Mouse (Mus musculus): Measurements from ENCODE around the gene Tmod1. TPM values are rescaled to one million over a fixed set of nuclear protein-coding genes. Genes with fewer than 3 reads are reported as not detected.

Gene Tmod1
- polyA plus RNA-seq, 1 experiment from 2014 or later: 3.3 TPM

GRCm38 (mm10) chr4:46063841-46064240, 25.1 kb downstream of the Tmod1 start:
- no peak for ATAC-seq
- Histone ChIP-seq H3K9me3 (no peaks in the 10 kb centered on the region), H3K9ac (no peak overlapping the region), H3K27ac (no peak overlapping the region), H3K27me3 (replicated peaks) (no peaks in the 10 kb centered on the region), H3K4me3 (replicated peaks) (no peak overlapping the region), H3K4me2 (replicated peaks) (no peak overlapping the region), H3K36me3 (no peaks in the 10 kb centered on the region), H3K4me1 (replicated peaks) (no peaks in the 10 kb centered on the region)
- WGBS: 80% methylated on average over 4 of the region's 4 CpGs

GRCm38 (mm10) chr4:46064263-46064662, 25.5 kb downstream of the Tmod1 start:
- H3K27ac ChIP-seq: no peak overlapping the region
- no peaks in the 10 kb centered on the region for H3K27me3 ChIP-seq (replicated peaks)
- no peaks in the 10 kb centered on the region for H3K9me3 ChIP-seq
- ATAC-seq: no peak
- no peaks in the 10 kb centered on the region for H3K36me3 ChIP-seq
- no peaks in the 10 kb centered on the region for H3K4me1 ChIP-seq (replicated peaks)
- no peak overlapping the region for H3K9ac ChIP-seq
- WGBS: 50% methylated on average over 8 of the region's 8 CpGs
- H3K4me2 ChIP-seq (replicated peaks): no peak overlapping the region
- H3K4me3 ChIP-seq (replicated peaks): no peak overlapping the region

GRCm38 (mm10) chr4:46064961-46065360, 26.2 kb downstream of the Tmod1 start:
- Histone ChIP-seq H3K9ac (no peak overlapping the region), H3K27ac (no peak overlapping the region), H3K27me3 (replicated peaks) (no peaks in the 10 kb centered on the region), H3K36me3 (no peaks in the 10 kb centered on the region), H3K4me3 (replicated peaks) (no peak overlapping the region), H3K9me3 (no peaks in the 10 kb centered on the region), H3K4me2 (replicated peaks) (no peak overlapping the region), H3K4me1 (replicated peaks) (no peaks in the 10 kb centered on the region)
- WGBS: 74% methylated on average over 3 of the region's 3 CpGs
- ATAC-seq: no peak

GRCm38 (mm10) chr4:46065695-46066340, 27.1 kb downstream of the Tmod1 start:
- Histone ChIP-seq H3K4me3 (replicated peaks) (no peak overlapping the region), H3K9me3 (no peaks in the 10 kb centered on the region), H3K9ac (no peak overlapping the region), H3K27me3 (replicated peaks) (no peaks in the 10 kb centered on the region), H3K27ac (no peak overlapping the region), H3K36me3 (no peaks in the 10 kb centered on the region), H3K4me1 (replicated peaks) (no peaks in the 10 kb centered on the region), H3K4me2 (replicated peaks) (no peak overlapping the region)
- no peak for ATAC-seq
- 60% methylated on average over 8 of the region's 8 CpGs for WGBS

GRCm38 (mm10) chr4:46068060-46068459, 29.3 kb downstream of the Tmod1 start:
- H3K4me3 ChIP-seq (replicated peaks): no peak overlapping the region
- WGBS: 47% methylated on average over 3 of the region's 3 CpGs
- no peaks in the 10 kb centered on the region for H3K4me1 ChIP-seq (replicated peaks)
- no peak overlapping the region for H3K4me2 ChIP-seq (replicated peaks)
- H3K9me3 ChIP-seq: no peaks in the 10 kb centered on the region
- no peak for ATAC-seq
- no peaks in the 10 kb centered on the region for H3K36me3 ChIP-seq
- H3K9ac ChIP-seq: no peak overlapping the region
- no peaks in the 10 kb centered on the region for H3K27me3 ChIP-seq (replicated peaks)
- H3K27ac ChIP-seq: no peak overlapping the region

GRCm38 (mm10) chr4:46068573-46068972, 29.8 kb downstream of the Tmod1 start:
- ATAC-seq: no peak
- Histone ChIP-seq H3K4me2 (replicated peaks) (no peak overlapping the region), H3K9me3 (no peaks in the 10 kb centered on the region), H3K9ac (no peak overlapping the region), H3K27me3 (replicated peaks) (no peaks in the 10 kb centered on the region), H3K4me3 (replicated peaks) (no peak overlapping the region), H3K4me1 (replicated peaks) (no peaks in the 10 kb centered on the region), H3K27ac (no peak overlapping the region), H3K36me3 (no peaks in the 10 kb centered on the region)
- 32% methylated on average over 1 of the region's 1 CpGs for WGBS

GRCm38 (mm10) chr4:46069851-46070482, 31.2 kb downstream of the Tmod1 start:
- H3K4me3 ChIP-seq (replicated peaks): no peak overlapping the region
- no peak overlapping the region for H3K27ac ChIP-seq
- no peaks in the 10 kb centered on the region for H3K4me1 ChIP-seq (replicated peaks)
- no peak for ATAC-seq
- no peak overlapping the region for H3K9ac ChIP-seq
- H3K36me3 ChIP-seq: no peaks in the 10 kb centered on the region
- H3K4me2 ChIP-seq (replicated peaks): no peak overlapping the region
- 71% methylated on average over 6 of the region's 6 CpGs for WGBS
- H3K9me3 ChIP-seq: no peaks in the 10 kb centered on the region
- no peaks in the 10 kb centered on the region for H3K27me3 ChIP-seq (replicated peaks)

GRCm38 (mm10) chr4:46072631-46073030, 33.9 kb downstream of the Tmod1 start:
- H3K4me2 ChIP-seq (replicated peaks): no peak overlapping the region
- WGBS: 90% methylated on average over 6 of the region's 6 CpGs
- no peaks in the 10 kb centered on the region for H3K9me3 ChIP-seq
- H3K36me3 ChIP-seq: no peaks in the 10 kb centered on the region
- no peaks in the 10 kb centered on the region for H3K27me3 ChIP-seq (replicated peaks)
- no peak overlapping the region for H3K27ac ChIP-seq
- no peak overlapping the region for H3K4me3 ChIP-seq (replicated peaks)
- ATAC-seq: no peak
- no peaks in the 10 kb centered on the region for H3K4me1 ChIP-seq (replicated peaks)
- no peak overlapping the region for H3K9ac ChIP-seq

GRCm38 (mm10) chr4:46073736-46074135, 35.0 kb downstream of the Tmod1 start:
- Histone ChIP-seq H3K27ac (no peak overlapping the region), H3K27me3 (replicated peaks) (no peaks in the 10 kb centered on the region), H3K9me3 (no peaks in the 10 kb centered on the region), H3K4me1 (replicated peaks) (no peaks in the 10 kb centered on the region), H3K4me2 (replicated peaks) (no peak overlapping the region), H3K9ac (no peak overlapping the region), H3K36me3 (no peaks in the 10 kb centered on the region), H3K4me3 (replicated peaks) (no peak overlapping the region)
- no peak for ATAC-seq
- 45% methylated on average over 4 of the region's 4 CpGs for WGBS

- Histone ChIP-seq H3K9ac (no peak overlapping the region), H3K4me2 (replicated peaks) (no peak overlapping the region), H3K9me3 (no peaks in the 10 kb centered on the region), H3K4me3 (replicated peaks) (no peak overlapping the region), H3K27ac (no peak overlapping the region), H3K36me3 (no peaks in the 10 kb centered on the region), H3K27me3 (replicated peaks) (no peaks in the 10 kb centered on the region), H3K4me1 (replicated peaks) (no peaks in the 10 kb centered on the region)
- no peak for ATAC-seq
- WGBS: 80% methylated on average over 3 of the region's 3 CpGs
These were observed 36.9 kb downstream of the Tmod1 start for GRCm38 (mm10) chr4:46075664-46076063.

- no peaks in the 10 kb centered on the region for H3K36me3 ChIP-seq
- H3K4me1 ChIP-seq (replicated peaks): no peaks in the 10 kb centered on the region
- H3K9ac ChIP-seq: no peak overlapping the region
- H3K4me2 ChIP-seq (replicated peaks): no peak overlapping the region
- ATAC-seq: no peak
- no peak overlapping the region for H3K4me3 ChIP-seq (replicated peaks)
- no peak overlapping the region for H3K27ac ChIP-seq
- WGBS: 67% methylated on average over 2 of the region's 2 CpGs
- H3K27me3 ChIP-seq (replicated peaks): no peaks in the 10 kb centered on the region
- no peaks in the 10 kb centered on the region for H3K9me3 ChIP-seq
These were observed 38.2 kb downstream of the Tmod1 start for GRCm38 (mm10) chr4:46076892-46077291.

GRCm38 (mm10) chr4:46080261-46080660, 41.5 kb downstream of the Tmod1 start:
- Histone ChIP-seq H3K4me1 (replicated peaks) (no peaks in the 10 kb centered on the region), H3K9me3 (no peaks in the 10 kb centered on the region), H3K4me2 (replicated peaks) (no peak overlapping the region), H3K27ac (no peak overlapping the region), H3K27me3 (replicated peaks) (no peaks in the 10 kb centered on the region), H3K9ac (no peak overlapping the region), H3K36me3 (no peaks in the 10 kb centered on the region), H3K4me3 (replicated peaks) (no peak overlapping the region)
- 90% methylated on average over 4 of the region's 4 CpGs for WGBS
- no peak for ATAC-seq

GRCm38 (mm10) chr4:46082555-46082954, 43.8 kb downstream of the Tmod1 start:
- H3K9me3 ChIP-seq: no peaks in the 10 kb centered on the region
- WGBS: 72% methylated on average over 11 of the region's 11 CpGs
- no peak for ATAC-seq
- H3K27ac ChIP-seq: no peak overlapping the region
- H3K27me3 ChIP-seq (replicated peaks): no peaks in the 10 kb centered on the region
- no peak overlapping the region for H3K4me2 ChIP-seq (replicated peaks)
- no peak overlapping the region for H3K9ac ChIP-seq
- no peaks in the 10 kb centered on the region for H3K36me3 ChIP-seq
- no peaks in the 10 kb centered on the region for H3K4me1 ChIP-seq (replicated peaks)
- H3K4me3 ChIP-seq (replicated peaks): no peak overlapping the region

Data from intestine, embryonic 15.5 days (tissue).